Mouse (Mus musculus) erythroblast, adult 5-6 weeks (primary cell): ENCODE results near the gene Nmu. TPM values are rescaled to one million over a fixed set of nuclear protein-coding genes. Genes with fewer than 3 reads are reported as not detected.

Source experiments
- ATAC-seq: replicated peaks from 2 replicates; pipeline ENCODE4 v1.8.0; 2016; ENCODE audit warnings: moderate number of reproducible peaks, mild to moderate bottlenecking, moderate TSS enrichment, inconsistent platforms; ENCODE audit not compliant: poor library complexity, low FRiP score, severe bottlenecking
- total RNA-seq, 2 experiments: library from RNA; stranded (forward) in 1 of 2; stranded (reverse) in 1 of 2; fragments of 150-400 nt in 1 of 2; fragments of 200-764, 138-1000 nt in 1 of 2; gene quantifications; 2 replicates each; pipeline versions ENCODE4 v1.2.3 to v1.2.4; 2015 to 2017; ENCODE audit warnings: low replicate concordance in 2 of 2

Gene Nmu
- not detected in 2 replicates for total RNA-seq (2015; ENCODE audit: low replicate concordance)
- not detected in 2 replicates for total RNA-seq (2017; ENCODE audit: low replicate concordance)

DNA sequence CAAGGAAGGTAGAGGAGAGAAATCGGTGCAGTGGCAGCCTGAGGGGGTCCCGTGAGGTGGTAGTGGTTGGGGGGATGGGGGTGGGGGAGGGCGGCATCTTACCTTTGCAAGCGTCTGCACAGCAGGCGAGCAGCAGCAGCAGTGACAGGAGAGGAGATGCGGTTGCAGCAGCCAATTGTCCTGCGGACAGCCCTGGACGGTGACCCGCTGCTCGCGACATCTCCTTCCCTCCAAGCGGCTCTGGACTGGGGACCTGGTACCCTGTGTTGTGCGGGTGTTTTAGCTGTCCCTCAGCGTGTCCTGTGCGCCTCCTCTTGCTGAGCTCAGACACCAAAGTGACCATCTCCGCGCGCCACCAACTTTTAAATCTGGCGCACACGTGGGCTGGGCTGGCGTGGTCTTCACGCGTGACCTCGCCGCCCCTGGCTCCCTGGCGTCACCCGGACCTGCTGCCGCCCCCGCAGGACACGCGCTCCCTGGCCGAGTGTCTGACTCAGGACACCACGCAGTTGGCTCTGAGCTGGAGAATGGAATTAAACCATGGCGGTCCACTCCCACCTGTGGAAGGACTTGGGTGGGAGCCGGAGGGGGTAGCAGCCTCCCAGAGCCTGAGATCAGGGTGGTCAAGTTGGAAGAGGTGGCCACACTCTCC lies at the start of gene Nmu:
Nmu (minus strand) TSS at position 336 of the 652 bp plus-strand sequence.
- ATAC-seq = no peak

GRCm38 (mm10) chr5:76411697-76412096 lies 48.1 kb upstream of the Nmu start:
- ATAC-seq = no peak

GRCm38 (mm10) chr5:76394382-76394781 lies 30.8 kb upstream of the Nmu start:
- no peak for ATAC-seq

- no peak for ATAC-seq
Observed at GRCm38 (mm10) chr5:76389041-76389795, 25.6 kb upstream of the Nmu start.

DNA sequence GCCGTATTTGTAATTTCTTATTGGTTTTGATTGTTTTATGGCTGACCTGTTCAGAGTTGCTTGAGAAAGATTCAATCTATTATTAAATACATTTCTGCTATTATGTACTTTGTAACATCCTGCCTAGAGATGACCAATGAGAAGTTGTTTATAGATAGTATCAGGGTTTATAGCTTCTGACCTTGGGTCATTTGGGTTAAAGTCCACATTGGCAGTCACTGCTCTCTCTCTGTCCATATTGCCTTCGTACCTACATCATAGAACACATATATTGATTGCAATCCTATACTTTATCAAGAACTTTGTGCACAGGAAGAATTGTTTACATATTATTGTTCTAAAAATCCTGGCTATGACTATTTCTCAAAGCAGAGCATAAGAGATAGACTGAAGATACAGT lies 24.9 kb upstream of the Nmu start:
- no peak for ATAC-seq

DNA sequence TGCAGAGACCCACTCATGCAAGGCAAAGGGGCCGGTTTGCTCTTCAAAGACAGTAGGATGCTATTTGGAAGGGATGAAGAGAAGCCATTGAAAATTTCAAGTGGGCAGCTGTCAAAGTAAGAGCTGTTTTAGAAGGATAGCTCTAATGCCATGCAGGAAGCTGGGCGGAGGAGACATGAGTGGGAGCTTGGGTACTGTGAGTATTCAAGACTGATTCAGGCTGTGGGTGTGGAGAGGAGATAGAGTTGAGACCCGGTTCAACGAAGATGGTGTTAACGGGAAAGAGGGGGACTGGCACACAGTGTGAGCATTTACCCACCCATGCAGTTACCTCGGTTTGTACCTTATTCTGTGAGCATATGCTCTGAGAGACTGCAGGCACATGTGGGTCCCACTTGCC lies 20.1 kb upstream of the Nmu start:
- ATAC-seq = no peak

- no peak for ATAC-seq
Observed at GRCm38 (mm10) chr5:76381836-76382235, 18.2 kb upstream of the Nmu start.

DNA sequence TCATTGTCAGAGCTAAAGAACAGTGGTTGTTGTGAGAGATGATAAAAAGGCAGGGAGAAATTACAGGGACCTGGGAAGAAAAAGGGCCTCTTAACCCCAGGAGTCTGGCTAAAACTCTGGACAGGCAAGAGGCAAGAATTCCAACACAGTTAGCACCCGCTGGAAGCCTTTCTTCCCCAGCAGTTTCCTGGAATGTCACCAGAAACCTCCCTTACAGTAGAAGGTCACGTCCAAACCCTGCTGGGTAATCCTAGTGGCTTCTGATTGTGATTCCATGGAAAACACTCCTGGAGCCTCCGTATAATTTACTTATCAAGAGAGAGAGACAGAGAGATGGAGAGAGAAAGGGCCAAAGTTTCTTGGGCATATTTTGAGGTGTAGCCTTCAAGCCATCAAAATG lies 15.6 kb upstream of the Nmu start:
- no peak for ATAC-seq

- ATAC-seq = no peak
Observed at GRCm38 (mm10) chr5:76369215-76369840, 5.7 kb upstream of the Nmu start.

- ATAC-seq = no peak
Observed at GRCm38 (mm10) chr5:76365406-76365805, 1.8 kb upstream of the Nmu start.

DNA sequence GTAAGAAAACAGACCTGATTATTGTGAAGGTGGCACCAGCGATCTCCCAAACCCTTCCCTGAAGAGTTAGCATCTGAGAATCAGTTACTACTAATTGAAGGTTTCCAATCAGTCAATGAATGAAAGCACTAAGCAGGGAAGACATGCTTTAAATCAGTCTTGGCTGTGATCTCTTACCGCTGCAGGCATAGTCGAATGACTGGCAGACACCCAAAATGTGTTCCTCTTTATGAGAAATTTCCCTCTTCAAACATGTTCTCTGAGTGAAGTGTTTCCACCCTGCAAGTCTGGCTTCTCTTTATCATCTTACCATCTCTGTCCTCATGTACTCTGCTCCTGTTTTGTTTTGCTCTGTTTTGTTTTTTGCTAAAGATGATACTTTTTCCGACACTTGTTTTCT lies 2.8 kb downstream of the Nmu start:
- ATAC-seq = no peak

GRCm38 (mm10) chr5:76360057-76360456 lies 3.5 kb downstream of the Nmu start:
- no peak for ATAC-seq

DNA sequence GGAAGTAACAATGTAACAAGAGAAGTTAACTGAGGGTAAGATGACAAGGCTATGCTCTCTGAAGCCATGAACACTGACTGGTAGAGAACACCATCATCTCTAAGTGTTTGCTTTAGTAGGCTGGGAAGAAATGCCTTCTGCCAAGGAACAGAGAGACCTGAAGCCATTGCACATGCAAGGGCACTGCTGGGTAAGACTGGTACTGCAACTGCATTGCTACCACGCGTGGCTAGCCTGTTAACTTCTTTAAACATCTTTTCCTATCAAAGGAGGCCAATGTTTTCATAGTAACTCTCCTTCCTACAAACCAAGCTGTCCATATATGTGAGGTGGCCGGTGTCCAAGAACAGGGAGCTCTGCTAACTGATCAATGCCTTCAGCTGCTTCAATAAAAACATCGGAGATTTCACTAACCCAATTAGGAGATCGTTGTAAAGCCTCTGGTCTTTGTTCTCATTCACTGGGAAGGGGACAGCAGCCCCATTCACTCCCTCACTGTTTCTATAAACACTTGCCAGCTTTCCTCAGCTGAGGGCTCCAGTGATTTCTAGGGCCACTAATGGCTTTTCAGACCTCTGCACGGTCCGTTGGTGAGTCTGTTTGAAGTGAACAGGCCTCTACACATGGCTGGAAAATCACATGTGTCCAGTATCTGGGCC lies 11.5 kb downstream of the Nmu start:
- no peak for ATAC-seq

- ATAC-seq = no peak
Observed at GRCm38 (mm10) chr5:76351537-76351936, 12.1 kb downstream of the Nmu start.

DNA sequence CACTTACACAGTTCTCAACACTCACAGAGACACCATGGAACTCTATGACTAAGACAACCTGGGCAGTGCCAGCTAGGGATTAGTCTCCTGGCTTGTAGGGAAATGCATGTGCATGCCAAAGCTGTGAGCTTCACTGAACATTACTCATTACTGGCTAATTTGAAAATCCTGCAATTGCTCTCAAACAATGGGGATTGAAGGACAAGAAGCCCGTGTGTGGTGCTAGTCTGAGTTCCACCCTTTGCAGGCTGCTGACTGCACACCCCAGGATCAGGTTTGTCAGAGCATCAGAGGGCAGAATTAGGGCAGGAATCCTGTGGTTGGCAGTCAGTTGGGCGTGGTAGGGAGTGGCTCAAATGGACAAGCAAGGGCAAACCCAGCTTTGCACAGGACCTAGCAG lies 17.5 kb downstream of the Nmu start:
- ATAC-seq = no peak

DNA sequence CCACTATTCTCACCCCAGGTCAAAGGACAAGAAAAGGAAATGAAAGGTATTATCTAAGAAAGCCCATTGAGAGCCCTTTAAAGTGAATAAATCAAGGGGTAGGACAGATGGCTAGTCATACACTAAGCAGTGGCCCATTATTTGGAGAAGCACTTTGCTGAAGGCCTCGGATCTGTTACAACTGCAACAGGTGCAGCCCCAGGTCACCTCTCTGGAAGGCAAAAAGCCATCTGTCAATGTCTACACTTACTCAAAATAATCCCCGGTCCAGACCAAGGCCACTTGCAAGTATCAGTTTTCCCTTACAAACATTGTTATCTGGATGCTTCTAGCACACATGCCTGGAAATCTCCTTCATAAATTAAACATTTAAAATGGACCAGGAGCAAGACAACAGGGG lies 22.7 kb downstream of the Nmu start:
- no peak for ATAC-seq

DNA sequence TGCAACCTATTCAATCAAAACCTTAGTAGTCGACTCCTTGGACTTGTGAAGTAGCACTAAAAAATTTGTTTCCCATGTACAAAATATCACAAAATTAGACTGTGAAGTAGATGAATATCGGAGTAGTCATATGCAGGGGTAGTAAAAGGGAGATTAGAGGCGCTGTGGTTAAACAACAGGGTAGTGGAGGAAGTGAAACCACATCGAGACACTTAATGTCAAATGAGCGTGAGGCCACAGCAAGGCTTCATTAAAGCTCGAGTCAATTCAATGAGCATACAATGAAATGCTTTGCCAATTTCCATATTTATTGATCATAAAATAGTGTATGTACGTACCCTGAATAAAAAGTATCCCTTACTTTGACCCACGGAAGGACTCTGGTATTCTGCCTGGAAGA lies 26.5 kb downstream of the Nmu start:
- ATAC-seq = no peak

DNA sequence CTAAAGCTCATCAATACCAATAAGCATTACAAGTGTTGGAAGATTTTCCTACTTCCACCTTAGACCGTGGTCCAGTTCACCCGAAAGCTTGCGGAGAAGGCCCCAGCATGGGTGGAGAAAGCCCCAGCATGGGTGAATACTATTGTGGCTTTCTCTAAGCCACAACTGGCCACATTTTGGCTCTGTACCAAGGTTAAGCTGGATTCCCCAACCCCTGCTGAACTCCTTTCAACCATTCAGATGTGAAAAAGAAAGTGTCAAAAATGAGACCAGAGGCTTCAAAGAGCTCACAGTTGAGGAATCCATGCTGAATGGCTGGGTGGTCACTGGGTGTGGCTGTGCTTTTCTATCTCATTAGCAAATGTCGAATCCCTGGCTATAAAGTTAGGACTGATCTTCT lies 29.8 kb downstream of the Nmu start:
- ATAC-seq = no peak

DNA sequence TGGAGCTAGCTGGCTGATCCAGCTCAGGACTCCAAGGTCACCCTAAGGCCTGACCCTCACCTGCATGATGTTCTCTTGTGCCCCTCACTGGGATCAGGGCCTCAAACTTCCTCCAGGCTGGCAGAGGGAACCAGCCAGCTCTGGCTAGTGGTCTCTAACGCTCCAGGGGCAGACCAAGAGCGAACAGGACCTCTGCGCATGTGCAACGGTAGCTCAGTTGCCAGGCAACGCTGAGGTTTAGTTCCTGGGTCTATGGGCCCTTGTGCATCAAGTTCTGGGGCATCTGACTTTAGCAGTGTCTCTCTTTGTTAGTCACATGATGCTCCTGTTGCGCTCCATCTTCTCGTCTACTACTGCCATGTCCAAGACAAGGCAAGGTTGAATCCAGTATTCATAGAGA lies 32.6 kb downstream of the Nmu start, which contains the start of gene Pdcl2:
Pdcl2 (minus strand) TSS at position 204 of the 400 bp plus-strand sequence.
- ATAC-seq = no peak

GRCm38 (mm10) chr5:76327296-76327695 lies 36.3 kb downstream of the Nmu start:
- ATAC-seq = no peak
